Mouse (Mus musculus): ENCODE data around the gene Defb26.

Defb26 gene

DNA sequence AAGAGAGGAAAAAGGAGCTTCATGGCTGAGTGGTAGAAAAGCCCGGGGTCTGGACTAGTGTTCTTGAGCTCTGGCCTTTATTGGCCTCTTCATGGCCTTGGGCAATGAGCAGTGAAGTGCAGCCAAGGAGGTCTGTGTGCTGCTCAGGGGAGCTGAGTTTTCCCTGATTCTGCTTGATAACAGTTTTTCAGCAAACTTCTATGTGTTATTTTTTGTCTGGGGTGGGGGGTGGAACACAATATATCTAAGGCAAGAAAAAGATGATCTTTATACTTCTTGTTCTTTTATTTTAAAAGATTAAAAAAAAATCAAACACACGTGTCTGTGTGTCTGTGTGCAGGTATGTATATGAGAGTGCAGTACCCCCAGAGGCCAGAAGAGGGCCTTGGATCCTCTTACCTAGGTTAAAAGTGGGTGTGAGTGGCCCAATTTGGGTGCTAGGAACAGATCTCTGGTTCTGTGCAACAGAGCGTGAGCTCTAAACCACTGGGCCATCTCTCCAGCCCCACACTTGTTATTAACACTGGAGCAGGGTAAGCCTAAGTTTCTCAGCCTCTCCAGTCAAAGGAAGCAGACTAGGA, 46.8 kb downstream of the Defb26 start, which contains the start of gene Defb23:
Defb23 (minus strand) TSS at position 51 of the 581 bp plus-strand sequence.
- DNase-seq (ENCODE audit: low spot score in 2 of 2): no peak

DNA sequence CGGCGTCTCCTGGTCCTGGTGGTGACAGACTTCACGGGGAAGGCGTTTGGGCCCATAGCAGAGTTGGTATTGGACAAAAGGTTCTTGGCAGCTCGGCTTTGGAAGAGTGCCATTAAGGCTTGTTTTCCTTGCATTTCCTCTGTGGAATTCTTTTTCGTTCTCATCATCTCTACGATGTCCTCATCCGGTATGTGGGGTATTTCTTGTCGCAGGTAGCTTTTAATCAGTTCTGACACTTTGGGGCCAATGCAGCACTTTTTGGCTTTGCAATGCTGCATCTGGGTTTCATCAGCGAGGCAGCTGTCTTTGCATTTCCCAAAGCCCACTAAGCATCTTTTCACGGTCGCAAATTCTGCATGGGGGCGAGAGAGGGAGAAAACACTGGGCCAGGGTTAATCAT, 52.3 kb downstream of the Defb26 start:
- DNase-seq (ENCODE audit: low spot score in 2 of 2): no peak
